Mouse (Mus musculus) small intestine, adult 2 months (tissue): ENCODE measurements around the gene Mei1.

ENCODE experiments used
- CTCF ChIP-seq: fragments of 200-500 bp; IDR thresholded peaks from 2 replicates; pipeline ENCODE4 v1.5.1; 2012; ENCODE audit warnings: low read depth, mild to moderate bottlenecking, control low read depth, inconsistent platforms, low read length, moderate library complexity, mixed read lengths; ENCODE audit not compliant: insufficient replicate concordance, insufficient read length; ENCODE audit errors: extremely low read depth
- POLR2A ChIP-seq: fragments of 200-500 bp; IDR thresholded peaks from 2 replicates; pipeline ENCODE4 v1.6.1; 2012; ENCODE audit warnings: low read depth, mild to moderate bottlenecking, control low read depth, inconsistent platforms, low read length, moderate library complexity

GRCm38 (mm10) chr15:82172648-82173047 is 102.9 kb downstream of the Mei1 start:
- TF ChIP-seq POLR2A (no peak), CTCF (no peak)
